Mouse (Mus musculus): ENCODE results near the gene Clec3a. TPM values are rescaled to one million over a fixed set of nuclear protein-coding genes. Genes with fewer than 3 reads are reported as not detected.

The Clec3a gene
- polyA plus RNA-seq, 1 experiment, result not detected

DNA sequence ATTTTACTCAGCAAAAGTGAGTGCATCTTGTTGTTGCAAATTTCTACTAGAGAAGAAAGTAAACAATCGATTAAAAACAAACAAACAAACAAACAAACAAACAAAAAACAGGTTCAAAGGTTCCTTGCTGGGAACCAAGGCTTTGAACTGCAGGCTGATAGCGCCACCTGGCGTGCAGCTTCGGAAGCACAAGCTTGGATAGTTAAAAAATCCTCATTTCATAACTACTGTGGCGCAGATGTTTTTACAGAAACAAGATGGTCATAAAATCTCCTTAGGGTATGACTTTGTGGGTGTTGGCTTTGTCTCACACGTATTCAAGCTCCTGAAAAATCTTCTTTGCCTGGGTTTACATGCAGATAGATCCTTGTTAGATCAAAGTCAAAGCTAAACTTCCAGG is 20.4 kb downstream of the Clec3a start:
- H3K79me2 ChIP-seq (ENCODE audit: control insufficient read depth, insufficient read depth), result no peaks in the 10 kb centered on the region
- H3ac ChIP-seq (ENCODE audit: control insufficient read depth, insufficient read length), result no peak overlapping the region
- TF ChIP-seq SRF (IDR thresholded peaks at IDR 0.05; ENCODE audit: control insufficient read depth, insufficient read length, low read depth) (no peak), POLR2A (IDR thresholded peaks at IDR 0.05; ENCODE audit: insufficient read length, low read depth) (no peak), MYOG (IDR thresholded peaks at IDR 0.05; ENCODE audit: control insufficient read depth in 1 of 3, insufficient read depth in 1 of 3, insufficient read length in 2 of 3, low read depth in 2 of 3) (no peak), TCF3 (IDR thresholded peaks at IDR 0.05; ENCODE audit: insufficient read length, low read depth) (no peak), CEBPB (IDR thresholded peaks at IDR 0.05; ENCODE audit: insufficient read depth, poor library complexity, severe bottlenecking) (no peak), TCF12 (IDR thresholded peaks at IDR 0.05; ENCODE audit: insufficient read depth, poor library complexity, severe bottlenecking) (no peak), POLR2AphosphoS2 (IDR thresholded peaks at IDR 0.05; ENCODE audit: insufficient read length, low read depth) (no peak), MYOD1 (IDR thresholded peaks at IDR 0.05; ENCODE audit: control insufficient read depth in 1 of 3, insufficient read length in 2 of 3, low read depth in 2 of 3) (no peak), MAX (IDR thresholded peaks at IDR 0.05; ENCODE audit: low read depth) (no peak), REST (IDR thresholded peaks at IDR 0.05; ENCODE audit: insufficient read depth, insufficient read length) (no peak), E2F4 (IDR thresholded peaks at IDR 0.05; ENCODE audit: insufficient read depth) (no peak), USF1 (IDR thresholded peaks at IDR 0.05; ENCODE audit: low read depth) (no peak)
- H3K4me3 ChIP-seq, result no peak overlapping the region
- peak overlapping the region; percentile 69 for H3K4me2 ChIP-seq (ENCODE audit: low read depth)
- H3K36me3 ChIP-seq (ENCODE audit: control insufficient read depth, insufficient read depth), result no peaks in the 10 kb centered on the region
- H3K27me3 ChIP-seq (ENCODE audit: control insufficient read depth, insufficient read depth, insufficient read length), result no peaks in the 10 kb centered on the region

DNA sequence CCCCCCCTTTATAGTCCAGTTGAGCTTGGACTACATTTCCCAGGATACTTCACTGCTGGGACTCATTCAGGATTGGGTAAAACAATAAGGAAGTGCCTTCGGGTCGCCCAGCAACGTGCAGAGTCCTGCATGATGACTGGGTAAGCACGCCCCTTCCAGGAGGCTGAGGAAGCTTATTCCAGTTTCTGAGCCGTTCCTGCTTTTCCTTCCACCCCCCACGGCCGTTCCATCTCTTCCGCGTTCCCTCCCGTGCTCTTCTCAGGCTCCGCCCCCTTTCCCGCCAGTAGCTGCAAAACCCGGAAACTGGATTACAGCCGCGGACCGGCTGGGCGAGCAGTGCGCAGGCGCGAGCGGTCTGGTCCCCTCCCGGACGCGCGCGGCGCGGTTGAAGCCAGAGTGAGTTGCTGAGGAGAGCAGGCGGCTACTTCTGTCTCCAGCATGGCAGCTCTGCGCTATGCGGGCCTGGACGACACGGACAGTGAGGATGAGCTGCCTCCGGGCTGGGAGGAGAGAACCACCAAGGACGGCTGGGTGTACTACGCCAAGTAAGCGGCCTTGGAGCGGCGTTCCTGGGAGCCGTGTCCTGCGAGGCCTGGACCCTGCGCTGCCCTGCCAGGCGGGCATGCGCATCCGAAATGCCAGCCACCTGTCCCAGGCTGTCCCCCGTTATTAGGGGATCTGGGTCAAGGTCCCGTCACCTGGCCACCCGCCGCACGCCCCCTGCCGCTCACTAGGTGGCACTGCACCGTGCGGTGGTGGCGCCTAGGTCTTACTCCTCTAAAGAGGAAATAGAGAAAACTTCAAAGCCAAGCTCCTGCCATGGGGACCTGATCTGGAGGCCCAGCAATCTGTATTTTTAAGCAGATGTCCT is 21.7 kb downstream of the Clec3a start, which contains the start of gene Wwox:
TSS of gene Wwox (plus strand) at position 322 of the 871 bp plus-strand sequence.
- no peaks in the 10 kb centered on the region for H3K27me3 ChIP-seq (ENCODE audit: control insufficient read depth, insufficient read depth, insufficient read length)
- TF ChIP-seq POLR2AphosphoS2 (IDR thresholded peaks at IDR 0.05; ENCODE audit: insufficient read length, low read depth) (peak; percentile 70), REST (IDR thresholded peaks at IDR 0.05; ENCODE audit: insufficient read depth, insufficient read length) (no peak), CEBPB (IDR thresholded peaks at IDR 0.05; ENCODE audit: insufficient read depth, poor library complexity, severe bottlenecking) (no peak), MYOG (IDR thresholded peaks at IDR 0.05; ENCODE audit: control insufficient read depth in 1 of 3, insufficient read depth in 1 of 3, insufficient read length in 2 of 3, low read depth in 2 of 3) (peak in 1 of 3 experiments; percentile 18), TCF12 (IDR thresholded peaks at IDR 0.05; ENCODE audit: insufficient read depth, poor library complexity, severe bottlenecking) (no peak), MAX (IDR thresholded peaks at IDR 0.05; ENCODE audit: low read depth) (no peak), USF1 (IDR thresholded peaks at IDR 0.05; ENCODE audit: low read depth) (no peak), MYOD1 (IDR thresholded peaks at IDR 0.05; ENCODE audit: control insufficient read depth in 1 of 3, insufficient read length in 2 of 3, low read depth in 2 of 3) (peak in 2 of 3 experiments; percentile 48 to 61), SRF (IDR thresholded peaks at IDR 0.05; ENCODE audit: control insufficient read depth, insufficient read length, low read depth) (peak; percentile 37), TCF3 (IDR thresholded peaks at IDR 0.05; ENCODE audit: insufficient read length, low read depth) (no peak), E2F4 (IDR thresholded peaks at IDR 0.05; ENCODE audit: insufficient read depth) (peak; percentile 70), POLR2A (IDR thresholded peaks at IDR 0.05; ENCODE audit: insufficient read length, low read depth) (peak; percentile 76)

DNA sequence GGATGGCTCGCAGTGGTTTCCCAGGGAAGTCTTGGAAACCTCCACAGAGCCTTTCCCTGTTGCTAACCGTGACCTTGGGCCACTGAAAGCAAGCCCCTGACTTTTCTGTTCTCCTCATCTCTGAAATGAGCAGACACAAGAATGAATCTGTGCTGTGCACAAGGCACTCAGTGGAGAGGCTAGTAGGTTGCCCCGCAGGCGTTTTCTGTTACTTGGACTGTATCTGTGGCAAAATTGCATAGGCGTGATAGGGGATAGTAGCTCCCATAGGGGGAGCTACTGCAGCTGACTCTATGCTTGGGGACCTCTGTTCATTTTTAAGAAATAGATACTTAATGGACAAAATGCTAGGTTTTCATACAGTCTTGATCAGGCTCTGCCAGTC is 22.3 kb downstream of the Clec3a start:
- Histone ChIP-seq H3K4me3 (peak overlapping the region; percentile 38), H3K79me2 (ENCODE audit: control insufficient read depth, insufficient read depth) (no peaks in the 10 kb centered on the region), H3K36me3 (ENCODE audit: control insufficient read depth, insufficient read depth) (no peaks in the 10 kb centered on the region), H3K4me2 (ENCODE audit: low read depth) (peak overlapping the region; percentile 93), H3K27me3 (ENCODE audit: control insufficient read depth, insufficient read depth, insufficient read length) (no peaks in the 10 kb centered on the region), H3ac (ENCODE audit: control insufficient read depth, insufficient read length) (peak overlapping the region; percentile 49)
- no peak for TF ChIP-seq MYOG (IDR thresholded peaks at IDR 0.05; ENCODE audit: control insufficient read depth in 1 of 3, insufficient read depth in 1 of 3, insufficient read length in 2 of 3, low read depth in 2 of 3)
- no peak for TF ChIP-seq CEBPB (IDR thresholded peaks at IDR 0.05; ENCODE audit: insufficient read depth, poor library complexity, severe bottlenecking)
- no peak for TF ChIP-seq TCF3 (IDR thresholded peaks at IDR 0.05; ENCODE audit: insufficient read length, low read depth)
- no peak for TF ChIP-seq REST (IDR thresholded peaks at IDR 0.05; ENCODE audit: insufficient read depth, insufficient read length)
- TF ChIP-seq MYOD1 (IDR thresholded peaks at IDR 0.05; ENCODE audit: control insufficient read depth in 1 of 3, insufficient read length in 2 of 3, low read depth in 2 of 3), result no peak
- TF ChIP-seq E2F4 (IDR thresholded peaks at IDR 0.05; ENCODE audit: insufficient read depth), result no peak

More for the DNA sequence above, 21.7 kb downstream of the Clec3a start, which contains the start of gene Wwox:
- peak within 1 kb of the TSS; percentile 38 for H3K4me3 ChIP-seq
- no peaks in the 10 kb centered on the region for H3K79me2 ChIP-seq (ENCODE audit: control insufficient read depth, insufficient read depth)
- peak within 1 kb of the TSS; percentile 93 for H3K4me2 ChIP-seq (ENCODE audit: low read depth)
- peak within 1 kb of the TSS; percentile 49 for H3ac ChIP-seq (ENCODE audit: control insufficient read depth, insufficient read length)
- H3K36me3 ChIP-seq (ENCODE audit: control insufficient read depth, insufficient read depth), result no peaks in the 10 kb centered on the region

DNA sequence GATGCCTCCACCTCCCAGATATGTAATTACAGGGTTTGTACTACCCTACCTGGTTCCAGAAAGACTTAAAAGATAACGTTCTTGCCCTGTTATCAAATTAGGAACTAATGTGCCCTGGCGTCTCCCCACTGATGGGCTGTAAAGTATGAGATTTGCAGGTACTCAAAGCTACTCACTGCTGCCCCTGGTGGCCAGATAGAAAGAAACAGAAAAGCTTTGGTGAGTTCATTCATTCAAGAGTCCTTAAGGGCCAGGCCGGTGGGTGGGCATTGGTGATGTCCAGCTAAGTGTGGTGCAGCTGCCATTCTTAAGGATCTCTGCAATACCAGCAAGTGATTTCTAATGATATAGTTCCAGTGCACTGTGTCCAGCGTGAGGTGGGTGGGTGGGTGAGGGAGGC is 23.7 kb downstream of the Clec3a start:
- Histone ChIP-seq H3K4me3 (no peak overlapping the region), H3ac (ENCODE audit: control insufficient read depth, insufficient read length) (no peak overlapping the region), H3K4me2 (ENCODE audit: low read depth) (no peak overlapping the region), H3K79me2 (ENCODE audit: control insufficient read depth, insufficient read depth) (no peaks in the 10 kb centered on the region), H3K36me3 (ENCODE audit: control insufficient read depth, insufficient read depth) (no peaks in the 10 kb centered on the region), H3K27me3 (ENCODE audit: control insufficient read depth, insufficient read depth, insufficient read length) (no peaks in the 10 kb centered on the region)
- no peak for TF ChIP-seq SRF (IDR thresholded peaks at IDR 0.05; ENCODE audit: control insufficient read depth, insufficient read length, low read depth)
- no peak for TF ChIP-seq TCF3 (IDR thresholded peaks at IDR 0.05; ENCODE audit: insufficient read length, low read depth)
- TF ChIP-seq TCF12 (IDR thresholded peaks at IDR 0.05; ENCODE audit: insufficient read depth, poor library complexity, severe bottlenecking), result no peak
- TF ChIP-seq CEBPB (IDR thresholded peaks at IDR 0.05; ENCODE audit: insufficient read depth, poor library complexity, severe bottlenecking), result no peak
- no peak for TF ChIP-seq MYOD1 (IDR thresholded peaks at IDR 0.05; ENCODE audit: control insufficient read depth in 1 of 3, insufficient read length in 2 of 3, low read depth in 2 of 3)
- no peak for TF ChIP-seq USF1 (IDR thresholded peaks at IDR 0.05; ENCODE audit: low read depth)
- no peak for TF ChIP-seq REST (IDR thresholded peaks at IDR 0.05; ENCODE audit: insufficient read depth, insufficient read length)
- TF ChIP-seq MYOG (IDR thresholded peaks at IDR 0.05; ENCODE audit: control insufficient read depth in 1 of 3, insufficient read depth in 1 of 3, insufficient read length in 2 of 3, low read depth in 2 of 3), result no peak
- TF ChIP-seq E2F4 (IDR thresholded peaks at IDR 0.05; ENCODE audit: insufficient read depth), result no peak
- TF ChIP-seq POLR2AphosphoS2 (IDR thresholded peaks at IDR 0.05; ENCODE audit: insufficient read length, low read depth), result no peak
- TF ChIP-seq MAX (IDR thresholded peaks at IDR 0.05; ENCODE audit: low read depth), result no peak
- TF ChIP-seq POLR2A (IDR thresholded peaks at IDR 0.05; ENCODE audit: insufficient read length, low read depth), result no peak

Data from myocyte (in vitro differentiated cells).